Mouse (Mus musculus): Measurements from ENCODE around the gene Angptl2.
"Not testable (repeated sequence)": the region's sequence is repeated elsewhere in the genome, so short reads cannot be mapped to it uniquely, and the experiment has no call there.

The Angptl2 gene

GRCm38 (mm10) chr2:33200368-33201068, 15.4 kb upstream of the Angptl2 start:
- in situ Hi-C loops (cut with MboI), result no loop called here

- in situ Hi-C loops (cut with MboI), result no loop called here
These were observed 12.6 kb upstream of the Angptl2 start for GRCm38 (mm10) chr2:33203284-33203683.

- in situ Hi-C loops (cut with MboI), result no loop called here
These were observed 10.9 kb upstream of the Angptl2 start for GRCm38 (mm10) chr2:33204980-33205379.

GRCm38 (mm10) chr2:33205939-33206525, 9.8 kb upstream of the Angptl2 start:
- in situ Hi-C loops (cut with MboI), result no loop called here

GRCm38 (mm10) chr2:33207069-33207468, 8.8 kb upstream of the Angptl2 start:
- in situ Hi-C loops (cut with MboI), result no loop called here

- in situ Hi-C loops (cut with MboI), result no loop called here
These were observed 7.7 kb upstream of the Angptl2 start for GRCm38 (mm10) chr2:33208134-33208533.

- in situ Hi-C loops (cut with MboI), result no loop called here
These were observed 5.0 kb upstream of the Angptl2 start for GRCm38 (mm10) chr2:33210841-33211240.

- in situ Hi-C loops (cut with MboI), result not testable (repeated sequence)
These were observed 4.6 kb upstream of the Angptl2 start for GRCm38 (mm10) chr2:33211263-33211662.

GRCm38 (mm10) chr2:33215177-33215699, 631 bp upstream of the Angptl2 start:
- in situ Hi-C loops (cut with MboI), result no loop called here

GRCm38 (mm10) chr2:33216645-33217424, 966 bp downstream of the Angptl2 start:
- in situ Hi-C loops (cut with MboI), result no loop called here

GRCm38 (mm10) chr2:33217425-33217794, 1.5 kb downstream of the Angptl2 start:
- in situ Hi-C loops (cut with MboI), result no loop called here

- in situ Hi-C loops (cut with MboI), result no loop called here
These were observed 3.2 kb downstream of the Angptl2 start for GRCm38 (mm10) chr2:33218903-33219625.

- in situ Hi-C loops (cut with MboI), result no loop called here
These were observed 3.8 kb downstream of the Angptl2 start for GRCm38 (mm10) chr2:33219637-33220036.

GRCm38 (mm10) chr2:33220246-33220645, 4.4 kb downstream of the Angptl2 start:
- in situ Hi-C loops (cut with MboI), result no loop called here

- in situ Hi-C loops (cut with MboI), result no loop called here
These were observed 4.9 kb downstream of the Angptl2 start for GRCm38 (mm10) chr2:33220674-33221338.

GRCm38 (mm10) chr2:33221339-33221900, 5.6 kb downstream of the Angptl2 start:
- in situ Hi-C loops (cut with MboI), result no loop called here

GRCm38 (mm10) chr2:33222480-33222879, 6.6 kb downstream of the Angptl2 start:
- in situ Hi-C loops (cut with MboI), result no loop called here

- in situ Hi-C loops (cut with MboI), result no loop called here
These were observed 7.9 kb downstream of the Angptl2 start for GRCm38 (mm10) chr2:33223656-33224358.

- in situ Hi-C loops (cut with MboI), result no loop called here
These were observed 10.1 kb downstream of the Angptl2 start for GRCm38 (mm10) chr2:33225921-33226320.

- in situ Hi-C loops (cut with MboI), result no loop called here
These were observed 12.2 kb downstream of the Angptl2 start for GRCm38 (mm10) chr2:33228077-33228476.

Measured in mature B cell (primary cell).